Mouse (Mus musculus) hematopoietic multipotent progenitor cell, adult 10-12 weeks (in vitro differentiated cells): ENCODE results near the gene Svep1. TPM values are rescaled to one million over a fixed set of nuclear protein-coding genes. Genes with fewer than 3 reads are reported as not detected.

ENCODE experiments used
- polyA plus RNA-seq: library from polyadenylated mRNA; stranded (reverse); fragments of >175 nt; gene quantifications from 2 replicates; pipeline ENCODE4 v1.2.3, GENCODE M21; 2012; ENCODE audit warnings: low replicate concordance

The Svep1 gene
- polyA plus RNA-seq: 0.11 TPM in 1 of 2 replicates, not detected in the other

DNA sequence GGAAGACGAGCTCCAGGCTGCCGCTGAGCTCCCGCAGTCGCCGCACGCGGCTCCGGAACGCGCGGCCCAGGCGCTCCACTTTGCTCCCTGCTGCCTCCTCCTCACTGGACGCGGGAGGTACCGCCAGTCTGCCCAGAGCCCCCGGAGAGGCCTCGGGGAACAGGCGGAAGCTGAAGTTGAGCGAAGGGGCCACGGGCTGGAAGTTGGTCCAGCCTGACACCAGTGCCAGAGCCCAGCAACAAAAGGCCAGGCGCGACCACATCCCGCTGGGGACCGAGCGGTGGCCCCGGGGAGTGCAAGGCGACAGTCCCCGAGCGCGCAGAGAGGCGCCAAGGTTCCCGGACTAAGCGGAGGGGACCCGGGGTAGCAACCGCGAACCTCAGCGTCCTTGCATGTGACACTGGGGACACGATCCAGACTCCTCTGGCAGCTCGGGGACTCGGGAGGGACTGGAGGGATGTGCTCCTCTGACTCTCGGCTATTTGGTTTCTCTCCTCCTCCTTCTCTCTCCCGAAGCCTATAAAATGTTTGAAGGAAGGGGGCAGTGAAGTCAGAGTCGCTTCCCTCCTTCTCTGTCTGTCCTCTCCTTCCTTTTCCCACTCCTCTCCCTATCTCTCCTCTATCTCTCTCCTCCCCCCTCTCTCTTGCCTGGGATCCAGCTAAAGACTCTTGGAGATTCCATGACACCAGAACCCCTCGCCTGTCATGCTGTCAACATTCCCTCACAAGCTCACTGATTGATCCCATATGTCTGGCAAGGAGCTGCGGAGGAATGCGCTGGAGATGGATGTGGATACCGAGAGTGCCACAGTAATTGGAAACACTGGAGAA lies at the start of gene Svep1:
Gene Svep1, minus strand, starts transcription at position 745 of the 831 bp plus-strand sequence.

DNA sequence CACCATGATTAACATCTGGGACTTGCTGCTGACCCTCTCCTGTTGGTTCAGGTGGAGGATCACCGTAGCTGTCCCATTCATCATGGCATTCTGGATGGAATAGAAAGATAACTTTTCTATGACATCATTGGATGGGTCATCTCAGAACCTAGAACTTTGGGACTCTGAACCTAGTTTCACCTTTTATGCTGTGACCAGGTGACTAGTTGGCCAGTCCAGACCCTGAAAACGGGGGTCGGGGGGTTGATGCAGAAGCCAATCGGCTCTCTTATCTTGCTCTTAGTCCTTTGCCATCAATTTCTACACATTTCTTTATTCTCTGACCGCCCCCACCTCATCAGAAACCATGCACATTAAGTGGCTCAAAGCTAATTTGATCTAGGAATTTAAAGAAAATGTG lies 197.6 kb downstream of the Svep1 start, which contains the start of gene Txndc8:
Gene Txndc8, minus strand, starts transcription at position 101 of the 400 bp plus-strand sequence.

Other genes starting within 250 kb of the Svep1 start
- not detected in 2 replicates for gene Txndc8, start 197.7 kb downstream of the Svep1 start, polyA plus RNA-seq
- gene Musk, start 79.1 kb upstream of the Svep1 start, polyA plus RNA-seq: not detected in 2 replicates